Mouse (Mus musculus) layer of hippocampus, adult 2 months (tissue): ENCODE data around the gene Dpyd. TPM values are rescaled to one million over a fixed set of nuclear protein-coding genes. Genes with fewer than 3 reads are reported as not detected.

Experiments used
- DNase-seq, 2 experiments: peaks; one replicate each; pipeline ENCODE4 v3.0.0; 2022; ENCODE audit warnings: low spot score in 2 of 2
- H3K27ac ChIP-seq: fragments of 200-600 bp; 2 replicates; pipeline ENCODE4 v1.8.1; 2022
- H3K4me3 ChIP-seq: fragments of 200-600 bp; 2 replicates; pipeline ENCODE4 v1.8.1; 2022; ENCODE audit warnings: mild to moderate bottlenecking
- CTCF ChIP-seq: fragments of 200-600 bp; conservative IDR thresholded peaks from 2 replicates; pipeline ENCODE4 v1.8.1; 2022; ENCODE audit warnings: antibody characterized with exemption, mild to moderate bottlenecking, moderate library complexity
- total RNA-seq, 2 experiments: library from RNA; stranded (reverse); gene quantifications; 2 replicates each; pipeline ENCODE4 v1.2.3; 2021

The Dpyd gene
- total RNA-seq, 2 experiments from 2014 or later, result 17.9 to 18.7 TPM

GRCm38 (mm10) chr3:119431339-119431738, 869.4 kb downstream of the Dpyd start:
- DNase-seq, result no peak
- no peak for TF ChIP-seq CTCF
- Histone ChIP-seq H3K27ac (no peak overlapping the region), H3K4me3 (no peak overlapping the region)

- no peak for DNase-seq
- Histone ChIP-seq H3K4me3 (no peak overlapping the region), H3K27ac (no peak overlapping the region)
- TF ChIP-seq CTCF, result no peak
Measured at GRCm38 (mm10) chr3:119431757-119432156, 869.8 kb downstream of the Dpyd start.

GRCm38 (mm10) chr3:119447559-119447958, 885.6 kb downstream of the Dpyd start:
- TF ChIP-seq CTCF, result no peak
- Histone ChIP-seq H3K27ac (no peak overlapping the region), H3K4me3 (no peak overlapping the region)
- no peak for DNase-seq

GRCm38 (mm10) chr3:119464073-119464472, 902.1 kb downstream of the Dpyd start:
- no peak overlapping the region for H3K4me3 ChIP-seq
- H3K27ac ChIP-seq, result no peak overlapping the region
- no peak for DNase-seq
- no peak for TF ChIP-seq CTCF

- no peak overlapping the region for H3K27ac ChIP-seq
- no peak for DNase-seq
- no peak for TF ChIP-seq CTCF
- no peak overlapping the region for H3K4me3 ChIP-seq
Measured at GRCm38 (mm10) chr3:119464479-119464878, 902.5 kb downstream of the Dpyd start.

- Histone ChIP-seq H3K27ac (no peak overlapping the region), H3K4me3 (no peak overlapping the region)
- TF ChIP-seq CTCF, result peak; percentile 51
- no peak for DNase-seq
Measured at GRCm38 (mm10) chr3:119467723-119468122, 905.8 kb downstream of the Dpyd start.
